Mouse (Mus musculus): ENCODE measurements around the gene Sart1. TPM values are rescaled to one million over a fixed set of nuclear protein-coding genes. Genes with fewer than 3 reads are reported as not detected.

Sart1 gene
- polyA plus RNA-seq, 1 experiment from 2014 or later: 74.8 TPM

GRCm38 (mm10) chr19:5424782-5425741 lies 36.6 kb upstream of the Sart1 start, which contains the start of the genes Drap1 and AI837181:
Drap1 (minus strand) TSS chr19:5424979.
AI837181 (plus strand) TSS chr19:5425144.
- Histone ChIP-seq H3K4me1 (peaks cover 31% of the 10 kb centered on the region), H3K9ac (peak within 1 kb of the TSS; percentile 88), H3K36me3 (peaks cover 21% of the 10 kb centered on the region), H3K9me3 (no peaks in the 10 kb centered on the region), H3K27ac (peak within 1 kb of the TSS; percentile 96), H3K27me3 (replicated peaks) (no peaks in the 10 kb centered on the region), H3K4me2 (peak within 1 kb of the TSS; percentile 87), H3K4me3 (replicated peaks) (peak within 1 kb of the TSS; percentile 89)
- ATAC-seq (ENCODE audit: insufficient read depth, low FRiP score, low read depth): peak; percentile 92
- WGBS: under 1% methylated on average over 72 of the region's 87 CpGs

- peak overlapping the region; percentile 96 for H3K27ac ChIP-seq
- peak overlapping the region; percentile 89 for H3K4me3 ChIP-seq (replicated peaks)
- ATAC-seq (ENCODE audit: insufficient read depth, low FRiP score, low read depth): peak; percentile 66
- H3K9ac ChIP-seq: peak overlapping the region; percentile 69
- peaks cover 21% of the 10 kb centered on the region for H3K36me3 ChIP-seq
- peak overlapping the region; percentile 87 for H3K4me2 ChIP-seq
- H3K27me3 ChIP-seq (replicated peaks): no peaks in the 10 kb centered on the region
- peaks cover 31% of the 10 kb centered on the region for H3K4me1 ChIP-seq
- WGBS: under 1% methylated on average over 39 of the region's 48 CpGs
- no peaks in the 10 kb centered on the region for H3K9me3 ChIP-seq
These were observed 35.7 kb upstream of the Sart1 start for GRCm38 (mm10) chr19:5424092-5424781.

GRCm38 (mm10) chr19:5423561-5423960 lies 35.1 kb upstream of the Sart1 start:
- no peaks in the 10 kb centered on the region for H3K9me3 ChIP-seq
- ATAC-seq (ENCODE audit: insufficient read depth, low FRiP score, low read depth): no peak
- peak overlapping the region; percentile 69; the same call in 1 of the 2 replicates for H3K9ac ChIP-seq
- peaks cover 21% of the 10 kb centered on the region for H3K36me3 ChIP-seq
- H3K4me1 ChIP-seq: peaks cover 31% of the 10 kb centered on the region
- peak overlapping the region; percentile 89 for H3K4me3 ChIP-seq (replicated peaks)
- 55% methylated on average over 12 of the region's 12 CpGs for WGBS
- H3K27ac ChIP-seq: peak overlapping the region; percentile 96
- peak overlapping the region; percentile 87 for H3K4me2 ChIP-seq
- no peaks in the 10 kb centered on the region for H3K27me3 ChIP-seq (replicated peaks)

- no peak for ATAC-seq (ENCODE audit: insufficient read depth, low FRiP score, low read depth)
- Histone ChIP-seq H3K27ac (no peak overlapping the region), H3K4me3 (replicated peaks) (0 out of 2 replicates have a peak overlapping the region, but pooled peaks have one; percentile 89), H3K36me3 (peaks cover 21% of the 10 kb centered on the region), H3K9me3 (no peaks in the 10 kb centered on the region), H3K4me2 (peak overlapping the region; percentile 87; the same call in 1 of the 2 replicates), H3K4me1 (peaks cover 31% of the 10 kb centered on the region), H3K9ac (no peak overlapping the region), H3K27me3 (replicated peaks) (no peaks in the 10 kb centered on the region)
- 80% methylated on average over 9 of the region's 9 CpGs for WGBS
These were observed 34.5 kb upstream of the Sart1 start for GRCm38 (mm10) chr19:5422895-5423443.

GRCm38 (mm10) chr19:5422267-5422666 lies 33.8 kb upstream of the Sart1 start:
- no peaks in the 10 kb centered on the region for H3K9me3 ChIP-seq
- H3K4me3 ChIP-seq (replicated peaks): no peak overlapping the region
- H3K27me3 ChIP-seq (replicated peaks): no peaks in the 10 kb centered on the region
- peaks cover 21% of the 10 kb centered on the region for H3K36me3 ChIP-seq
- no peak overlapping the region for H3K27ac ChIP-seq
- H3K4me2 ChIP-seq: no peak overlapping the region
- 87% methylated on average over 10 of the region's 10 CpGs for WGBS
- peaks cover 31% of the 10 kb centered on the region for H3K4me1 ChIP-seq
- no peak for ATAC-seq (ENCODE audit: insufficient read depth, low FRiP score, low read depth)
- H3K9ac ChIP-seq: no peak overlapping the region

GRCm38 (mm10) chr19:5421784-5422183 lies 33.3 kb upstream of the Sart1 start:
- no peak for ATAC-seq (ENCODE audit: insufficient read depth, low FRiP score, low read depth)
- Histone ChIP-seq H3K4me2 (no peak overlapping the region), H3K27ac (no peak overlapping the region), H3K9ac (no peak overlapping the region), H3K9me3 (no peaks in the 10 kb centered on the region), H3K36me3 (peaks cover 17% of the 10 kb centered on the region), H3K27me3 (replicated peaks) (no peaks in the 10 kb centered on the region), H3K4me3 (replicated peaks) (no peak overlapping the region), H3K4me1 (peaks cover 26% of the 10 kb centered on the region)
- WGBS: 82% methylated on average over 5 of the region's 5 CpGs

GRCm38 (mm10) chr19:5420579-5420978 lies 32.1 kb upstream of the Sart1 start:
- ATAC-seq (ENCODE audit: insufficient read depth, low FRiP score, low read depth): no peak
- WGBS: 91% methylated on average over 6 of the region's 6 CpGs
- peaks cover 13% of the 10 kb centered on the region for H3K36me3 ChIP-seq

GRCm38 (mm10) chr19:5419630-5420029 lies 31.1 kb upstream of the Sart1 start:
- Histone ChIP-seq H3K4me1 (peaks cover 15% of the 10 kb centered on the region), H3K36me3 (peaks cover 13% of the 10 kb centered on the region), H3K27me3 (replicated peaks) (no peaks in the 10 kb centered on the region), H3K9me3 (no peaks in the 10 kb centered on the region), H3K4me3 (replicated peaks) (no peak overlapping the region), H3K9ac (no peak overlapping the region), H3K27ac (no peak overlapping the region), H3K4me2 (no peak overlapping the region)
- 87% methylated on average over 9 of the region's 9 CpGs for WGBS
- ATAC-seq (ENCODE audit: insufficient read depth, low FRiP score, low read depth): no peak

More at GRCm38 (mm10) chr19:5420579-5420978, 32.1 kb upstream of the Sart1 start:
- H3K27me3 ChIP-seq (replicated peaks): no peaks in the 10 kb centered on the region
- H3K9ac ChIP-seq: no peak overlapping the region
- no peak overlapping the region for H3K4me2 ChIP-seq
- H3K4me3 ChIP-seq (replicated peaks): no peak overlapping the region
- peaks cover 15% of the 10 kb centered on the region for H3K4me1 ChIP-seq
- no peaks in the 10 kb centered on the region for H3K9me3 ChIP-seq
- H3K27ac ChIP-seq: no peak overlapping the region

- no peak overlapping the region for H3K27ac ChIP-seq
- H3K9ac ChIP-seq: no peak overlapping the region
- ATAC-seq (ENCODE audit: insufficient read depth, low FRiP score, low read depth): no peak
- H3K4me2 ChIP-seq: no peak overlapping the region
- H3K27me3 ChIP-seq (replicated peaks): no peaks in the 10 kb centered on the region
- 91% methylated on average over 8 of the region's 8 CpGs for WGBS
- H3K4me3 ChIP-seq (replicated peaks): no peak overlapping the region
- H3K36me3 ChIP-seq: peaks cover 13% of the 10 kb centered on the region
- peaks cover 12% of the 10 kb centered on the region for H3K4me1 ChIP-seq
- no peaks in the 10 kb centered on the region for H3K9me3 ChIP-seq
These were observed 30.4 kb upstream of the Sart1 start for GRCm38 (mm10) chr19:5418750-5419466.

GRCm38 (mm10) chr19:5414534-5414957 lies 26.0 kb upstream of the Sart1 start:
- no peak overlapping the region for H3K4me2 ChIP-seq
- H3K9me3 ChIP-seq: no peaks in the 10 kb centered on the region
- H3K9ac ChIP-seq: no peak overlapping the region
- H3K27ac ChIP-seq: no peak overlapping the region
- 48% methylated on average over 2 of the region's 2 CpGs for WGBS
- H3K4me3 ChIP-seq (replicated peaks): no peak overlapping the region
- H3K36me3 ChIP-seq: no peaks in the 10 kb centered on the region
- H3K27me3 ChIP-seq (replicated peaks): no peaks in the 10 kb centered on the region
- no peak for ATAC-seq (ENCODE audit: insufficient read depth, low FRiP score, low read depth)
- H3K4me1 ChIP-seq: 0 out of 2 replicates have a peak, but pooled peaks cover 4% of the 10 kb centered on the region

- H3K9me3 ChIP-seq: no peaks in the 10 kb centered on the region
- WGBS: 80% methylated on average over 4 of the region's 4 CpGs
These were observed 25.3 kb upstream of the Sart1 start for GRCm38 (mm10) chr19:5413840-5414239.

More at GRCm38 (mm10) chr19:5413840-5414239, 25.3 kb upstream of the Sart1 start:
- no peak overlapping the region for H3K27ac ChIP-seq
- H3K4me1 ChIP-seq: 0 out of 2 replicates have a peak, but pooled peaks cover 4% of the 10 kb centered on the region
- ATAC-seq (ENCODE audit: insufficient read depth, low FRiP score, low read depth): no peak
- no peaks in the 10 kb centered on the region for H3K36me3 ChIP-seq
- H3K27me3 ChIP-seq (replicated peaks): no peaks in the 10 kb centered on the region
- H3K4me3 ChIP-seq (replicated peaks): no peak overlapping the region
- H3K9ac ChIP-seq: no peak overlapping the region
- H3K4me2 ChIP-seq: no peak overlapping the region
